Mouse (Mus musculus): ENCODE measurements around the gene Ndufa4l2.

Ndufa4l2 gene

DNA sequence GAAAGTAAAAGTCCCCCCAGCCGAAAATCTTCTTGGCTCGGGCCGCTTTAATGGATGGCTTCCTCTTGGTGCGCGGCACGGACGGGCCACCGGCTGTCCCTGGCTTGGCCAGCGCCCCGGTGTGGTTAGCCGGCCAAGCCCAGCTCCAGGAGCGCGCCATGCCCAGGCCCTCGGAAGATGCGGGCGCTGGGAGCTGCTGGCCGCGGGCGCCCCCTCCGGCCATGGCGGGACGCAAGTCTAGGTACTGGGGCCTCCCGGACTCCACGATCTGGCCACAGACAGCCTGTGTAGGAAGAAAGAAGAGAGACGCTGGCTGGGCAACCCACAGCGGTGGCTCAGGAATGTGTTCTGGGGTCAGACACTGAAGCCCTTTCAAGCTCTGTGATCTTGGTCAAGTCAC, 11.9 kb downstream of the Ndufa4l2 start:
- peak; percentile 80 for DNase-seq (ENCODE audit: low spot score)

DNA sequence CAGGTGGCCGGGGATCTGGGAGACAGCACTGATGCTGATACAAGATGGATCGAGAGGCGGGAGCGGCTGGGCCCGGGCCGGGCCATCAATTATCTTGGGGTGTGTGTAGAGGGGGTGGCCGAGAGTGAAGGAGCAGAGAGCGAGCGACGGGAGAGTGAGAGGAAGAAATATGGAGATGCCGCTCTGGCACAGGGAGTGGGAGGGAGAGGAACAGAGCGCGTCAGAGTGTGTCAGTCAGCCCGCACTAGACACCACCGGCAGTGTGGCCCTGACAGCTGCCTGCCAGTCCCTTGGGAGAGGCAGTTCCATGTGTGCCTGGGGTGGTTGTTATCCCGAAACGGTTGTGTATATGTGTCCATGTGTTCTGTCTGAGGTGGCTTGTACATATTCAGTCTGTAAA, 12.7 kb downstream of the Ndufa4l2 start:
- no peak for DNase-seq (ENCODE audit: low spot score)

- DNase-seq (ENCODE audit: low spot score): no peak
These were observed 16.2 kb downstream of the Ndufa4l2 start for GRCm38 (mm10) chr10:127530945-127531344.

DNA sequence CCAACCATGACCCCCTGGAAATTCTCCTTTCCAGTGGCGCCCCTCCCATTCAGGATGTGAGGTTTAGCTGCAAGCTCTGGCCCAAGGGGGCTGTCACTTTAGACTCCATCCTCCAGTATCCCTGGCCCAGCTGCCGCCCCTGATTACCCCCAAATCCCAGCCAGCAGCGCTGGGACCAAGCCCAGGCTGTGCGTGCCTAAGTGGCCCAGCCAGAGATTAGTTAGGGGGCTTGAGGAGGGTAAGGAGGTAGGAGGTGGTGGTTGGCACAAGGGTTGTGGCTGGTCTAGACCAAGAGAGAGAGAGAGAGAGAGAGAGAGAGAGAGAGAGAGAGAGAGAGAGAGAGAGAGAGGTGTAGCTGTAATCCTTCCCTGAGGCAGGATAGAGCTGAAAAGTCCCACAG, 16.8 kb downstream of the Ndufa4l2 start:
- no peak for DNase-seq (ENCODE audit: low spot score)

GRCm38 (mm10) chr10:127534036-127534928, 19.5 kb downstream of the Ndufa4l2 start, which contains the start of gene Nxph4:
Gene Nxph4, minus strand, starts transcription at chr10:127534559.
- DNase-seq (ENCODE audit: low spot score): no peak

DNA sequence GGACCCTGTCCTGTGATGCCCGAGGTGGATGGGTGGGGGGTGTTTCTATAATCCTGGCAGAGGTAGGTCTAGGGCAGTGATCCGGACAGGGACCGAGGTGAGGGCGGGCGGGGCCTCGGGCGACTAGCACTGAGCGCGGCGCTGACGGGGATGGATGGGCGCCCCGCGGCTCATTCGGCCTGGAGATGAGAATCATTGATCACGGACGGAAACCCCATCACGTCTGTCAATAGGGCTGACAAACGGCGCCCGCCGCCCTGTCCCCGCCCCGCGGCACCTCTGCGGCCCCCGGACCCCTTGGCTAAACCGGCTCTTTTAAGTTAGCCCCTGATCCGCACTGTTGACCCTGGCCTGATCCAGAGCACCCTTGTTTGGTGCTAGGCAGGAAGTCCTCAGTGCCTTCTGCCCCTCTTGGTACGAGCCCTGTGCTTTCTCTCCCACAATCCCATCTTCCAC, 20.2 kb downstream of the Ndufa4l2 start:
- no peak for DNase-seq (ENCODE audit: low spot score)

- no peak for DNase-seq (ENCODE audit: low spot score)
These were observed 22.0 kb downstream of the Ndufa4l2 start for GRCm38 (mm10) chr10:127536586-127537314.

DNA sequence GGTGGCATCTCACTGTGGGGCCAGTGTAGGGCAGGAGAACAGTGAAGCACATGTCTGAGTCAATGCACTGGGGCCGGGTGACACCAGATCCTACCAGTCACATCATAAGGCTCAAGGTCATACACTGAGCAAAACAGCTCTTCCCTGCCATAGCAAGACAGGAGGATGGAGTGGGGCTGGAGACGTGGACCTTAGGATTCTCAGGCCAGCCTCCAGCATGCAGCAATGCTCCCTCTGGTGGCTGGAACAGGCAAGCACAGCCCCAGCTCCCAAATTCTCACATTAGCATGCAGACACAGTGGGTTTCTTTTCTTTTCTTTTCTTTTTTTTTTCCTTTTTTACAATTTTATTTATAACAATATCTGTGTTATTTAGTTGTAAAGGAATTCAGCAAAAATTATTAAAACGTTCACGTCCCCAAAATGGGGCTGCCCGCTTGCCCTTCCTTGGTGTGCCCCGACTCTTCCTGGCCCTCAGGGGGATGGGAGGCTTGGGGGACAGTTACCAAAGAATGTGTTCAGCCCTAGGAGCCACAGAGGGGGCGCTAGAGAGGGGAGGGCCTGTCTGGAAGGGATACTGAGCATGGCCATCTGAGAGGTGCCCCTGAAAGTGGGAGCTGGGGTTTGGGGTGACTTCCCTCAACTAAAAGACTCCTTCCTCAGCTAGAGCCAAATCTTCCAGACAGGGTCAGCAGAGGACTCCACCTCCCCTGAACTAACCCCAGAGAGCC, 23.3 kb downstream of the Ndufa4l2 start:
- peak; percentile 87 for DNase-seq (ENCODE audit: low spot score)

DNA sequence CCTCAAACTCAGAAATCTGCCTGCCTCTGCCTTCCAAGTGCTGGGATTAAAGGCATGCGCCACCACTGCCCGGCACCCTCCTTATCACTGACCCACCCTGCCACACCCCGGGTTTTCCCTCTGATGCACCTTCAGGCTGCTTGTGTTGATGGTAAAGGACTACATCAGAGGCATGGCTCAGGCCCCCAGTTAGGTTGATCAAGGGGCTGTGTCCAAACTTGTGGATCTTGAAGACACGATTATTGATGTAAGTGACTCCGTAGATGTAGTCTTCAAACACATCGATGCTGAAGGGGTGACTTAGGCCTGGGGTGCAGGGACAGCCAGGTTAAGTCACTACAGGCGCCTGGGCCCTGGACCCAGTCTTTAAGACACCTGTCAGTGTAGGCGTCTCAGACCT, 26.7 kb downstream of the Ndufa4l2 start:
- DNase-seq (ENCODE audit: low spot score): no peak

- DNase-seq (ENCODE audit: low spot score): no peak
These were observed 27.3 kb downstream of the Ndufa4l2 start for GRCm38 (mm10) chr10:127542084-127542483.

GRCm38 (mm10) chr10:127542720-127543119, 28.0 kb downstream of the Ndufa4l2 start:
- DNase-seq (ENCODE audit: low spot score): no peak

- DNase-seq (ENCODE audit: low spot score): no peak
These were observed 29.1 kb downstream of the Ndufa4l2 start for GRCm38 (mm10) chr10:127543916-127544315.

- DNase-seq (ENCODE audit: low spot score): no peak
These were observed 29.6 kb downstream of the Ndufa4l2 start for GRCm38 (mm10) chr10:127544375-127544774.

- DNase-seq (ENCODE audit: low spot score): no peak
These were observed 31.7 kb downstream of the Ndufa4l2 start for GRCm38 (mm10) chr10:127546505-127546904.

GRCm38 (mm10) chr10:127548236-127548635, 33.5 kb downstream of the Ndufa4l2 start:
- no peak for DNase-seq (ENCODE audit: low spot score)

- no peak for DNase-seq (ENCODE audit: low spot score)
These were observed 35.1 kb downstream of the Ndufa4l2 start for GRCm38 (mm10) chr10:127549892-127550291.

DNA sequence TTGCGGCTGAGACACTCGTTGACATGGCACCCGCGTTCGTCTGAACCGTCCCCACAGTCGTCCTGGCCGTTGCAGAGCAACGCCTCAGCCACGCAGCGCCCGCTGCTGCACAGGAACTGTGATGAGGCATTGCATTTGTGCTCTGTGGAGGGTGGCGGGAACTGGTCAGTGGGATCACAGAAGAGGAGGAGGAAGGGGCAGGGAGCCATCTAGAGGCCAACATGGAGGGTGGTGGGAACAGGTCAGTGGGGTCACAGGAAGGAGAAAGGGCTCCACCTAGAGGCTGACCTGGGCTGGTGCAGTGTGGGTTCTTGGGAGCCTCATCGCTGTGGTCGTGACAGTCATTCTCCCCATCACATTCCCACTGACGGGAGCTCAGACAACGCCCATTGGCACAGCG, 40.9 kb downstream of the Ndufa4l2 start:
- DNase-seq (ENCODE audit: low spot score): peak; percentile 65

- no peak for DNase-seq (ENCODE audit: low spot score)
These were observed 42.6 kb downstream of the Ndufa4l2 start for GRCm38 (mm10) chr10:127557397-127557796.

GRCm38 (mm10) chr10:127561145-127561544, 46.4 kb downstream of the Ndufa4l2 start:
- DNase-seq (ENCODE audit: low spot score): no peak

- no peak for DNase-seq (ENCODE audit: low spot score)
These were observed 49.1 kb downstream of the Ndufa4l2 start for GRCm38 (mm10) chr10:127563840-127564239.

- no peak for DNase-seq (ENCODE audit: low spot score)
These were observed 49.5 kb downstream of the Ndufa4l2 start for GRCm38 (mm10) chr10:127564301-127564700.
